Mouse (Mus musculus) layer of hippocampus, adult 8-10 months (tissue): Measurements from ENCODE around the gene Lzts2. TPM values are rescaled to one million over a fixed set of nuclear protein-coding genes. Genes with fewer than 3 reads are reported as not detected.

ENCODE experiments used
- total RNA-seq, 4 experiments: library from RNA; stranded (reverse); gene quantifications; 2 replicates each; pipeline ENCODE4 v1.2.4; 2022

Gene Lzts2
- total RNA-seq, 4 experiments from 2014 or later: 31.0 to 38.3 (median 33.3) TPM

Other genes starting within 250 kb of the Lzts2 start
- gene Slf2, start 83.3 kb upstream of the Lzts2 start, total RNA-seq: 10 to 100 TPM; 37.3 to 50.4 (median 42.3) TPM
- gene Sema4g, start 25.3 kb upstream of the Lzts2 start, total RNA-seq: 10 to 100 TPM; 25.4 to 27.7 (median 26.1) TPM
- 10 to 100 TPM; 13.3 to 16.3 (median 14.8) TPM for gene Twnk, start 8.8 kb upstream of the Lzts2 start, total RNA-seq
- gene Mrpl43, start 8.0 kb upstream of the Lzts2 start, total RNA-seq: 10 to 100 TPM; 31.8 to 45.4 (median 39.1) TPM
- 1 to 10 TPM; 3.1 to 3.8 (median 3.4) TPM for gene Pdzd7, start 31.3 kb downstream of the Lzts2 start, total RNA-seq
- 10 to 100 TPM; 93.2 to 96.3 (median 94.1) TPM for gene Sfxn3, start 33.1 kb downstream of the Lzts2 start, total RNA-seq
- 1 to 10 TPM; 1.7 to 2.6 (median 2.0) TPM for gene Kazald1, start 60.8 kb downstream of the Lzts2 start, total RNA-seq
- not detected for gene Tlx1, start 136.3 kb downstream of the Lzts2 start, total RNA-seq
- gene Lbx1, start 221.4 kb downstream of the Lzts2 start, total RNA-seq: not detected